ENCODE assay signal across 28 mouse cellular contexts in the genomic region with DNA sequence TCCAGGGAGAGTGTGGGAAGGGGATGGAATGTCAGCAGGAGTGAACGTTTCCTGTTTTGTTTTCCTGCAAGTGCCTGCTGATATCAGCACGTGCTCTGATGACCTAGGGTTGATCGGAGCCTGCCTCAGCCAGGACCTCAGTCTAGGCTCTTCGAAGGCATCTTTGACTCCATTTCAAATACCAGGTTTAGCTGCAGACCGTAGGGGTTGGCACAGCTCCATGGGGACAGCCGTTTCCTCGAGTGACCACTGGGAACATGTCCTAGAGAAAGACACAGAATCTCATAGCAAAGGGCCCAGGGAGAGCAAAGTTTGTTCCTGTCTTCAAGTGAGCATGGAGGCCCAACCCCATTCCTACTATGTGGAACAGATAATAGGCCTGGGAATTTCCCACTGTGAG.
A peak's percentile ranks its signal among the peaks of the same experiment; 100 is the strongest.
DNase-seq lines count a peak whose midpoint lies in the region; ATAC-seq and TF ChIP-seq lines count a peak whose summit lies in the region.
"Had no signal": no experiment of that assay in that cellular context is flagged by ENCODE, and none has a peak within 500 bp of the region (broad histone marks: within the 10 kb centered on the region; RNA-seq: fewer than 3 reads in every experiment).

No protein-coding gene starts in this region.

- TF ChIP-seq CTCF in gastrocnemius, adult 2 months (IDR thresholded peaks at IDR 0.05): no peak

- WGBS in midbrain, embryonic 11.5 days: 63% methylated on average over 7 of the region's 7 CpGs
- WGBS in midbrain, embryonic 15.5 days: 58% methylated on average over 7 of the region's 7 CpGs

- peak; percentile 22 for DNase-seq in gastrocnemius, adult 2 months
- no peak for DNase-seq in gastrocnemius, postnatal 36 days
- DNase-seq in kidney, postnatal 10 days: peak; percentile 37
- no peak for DNase-seq in kidney, adult 11 months
- DNase-seq in midbrain, embryonic 11.5 days (ENCODE audit: low spot score, missing footprints): peak; percentile 82
- DNase-seq in embryo, embryonic 9.5 days (ENCODE audit: extremely low spot score): peak; percentile 7
- DNase-seq: adrenal gland, adult 8-10 months; B cell, adult 2 months; cerebellum, adult 18-20 months; cerebellum, postnatal 36 days; heart, postnatal 36 days; layer of hippocampus, postnatal 36 days; liver, embryonic 13.5 days; lung, embryonic 14.5 days; midbrain, embryonic 14.5 days; thymus, adult 2 months; thymus, postnatal 4 days had no signal

- H3K27ac ChIP-seq in gastrocnemius, adult 2 months: no peak overlapping the region
- H3K27ac ChIP-seq in midbrain, embryonic 11.5 days (ENCODE audit: low read depth, low read length): no peak overlapping the region
- H3K27ac ChIP-seq in midbrain, embryonic 15.5 days: no peak overlapping the region
- H3K27ac ChIP-seq: embryonic facial prominence, embryonic 12.5 days; forebrain, embryonic 12.5 days; kidney, postnatal 0 days; liver, embryonic 13.5 days; stomach, embryonic 15.5 days had no signal

- peaks cover 7% of the 10 kb centered on the region; the same call in 1 of the 2 replicates for H3K4me1 ChIP-seq in midbrain, embryonic 11.5 days (ENCODE audit: control insufficient read depth, insufficient read depth, low read length)
- H3K4me1 ChIP-seq in midbrain, embryonic 15.5 days: peaks cover 5% of the 10 kb centered on the region; the same call in 1 of the 2 replicates
- H3K4me1 ChIP-seq: embryonic facial prominence, embryonic 12.5 days; forebrain, embryonic 12.5 days; liver, embryonic 13.5 days had no signal

- H3K9ac ChIP-seq in midbrain, embryonic 11.5 days (ENCODE audit: low read length): no peak overlapping the region
- no peak overlapping the region for H3K9ac ChIP-seq in midbrain, embryonic 15.5 days
- H3K9ac ChIP-seq: embryonic facial prominence, embryonic 12.5 days; forebrain, embryonic 12.5 days; liver, embryonic 13.5 days; lung, embryonic 14.5 days; stomach, embryonic 15.5 days had no signal

- H3K4me2 ChIP-seq in midbrain, embryonic 11.5 days: no peak overlapping the region
- no peak overlapping the region for H3K4me2 ChIP-seq in midbrain, embryonic 15.5 days
- H3K4me2 ChIP-seq: embryonic facial prominence, embryonic 12.5 days; forebrain, embryonic 12.5 days; liver, embryonic 13.5 days; lung, embryonic 14.5 days; stomach, embryonic 15.5 days had no signal

- no peak for ATAC-seq in midbrain, embryonic 11.5 days (ENCODE audit: low FRiP score)
- ATAC-seq in midbrain, embryonic 15.5 days (replicated peaks): no peak
- ATAC-seq: activated CD4-positive, CD25-positive, alpha-beta regulatory T cell, adult 4 months; hindbrain, embryonic 16.5 days; intestine, embryonic 16.5 days; Patski had no signal

- intact Hi-C loops in gastrocnemius, adult 2 months (cut with DNase I): loop anchor here (10.0 kb wide), 1 partner anchor 268 kb away; no protein-coding TSS in a partner anchor
- intact Hi-C loops in gastrocnemius, postnatal 36 days (cut with DNase I): loop anchor here (5.0 kb wide), 1 partner anchor 91 kb away; no protein-coding TSS in a partner anchor

- no peaks in the 10 kb centered on the region for H3K36me3 ChIP-seq in midbrain, embryonic 11.5 days (ENCODE audit: control insufficient read depth, insufficient read depth, low read length)
- no peaks in the 10 kb centered on the region for H3K36me3 ChIP-seq in midbrain, embryonic 15.5 days (replicated peaks)
- H3K36me3 ChIP-seq: embryonic facial prominence, embryonic 12.5 days; forebrain, embryonic 12.5 days; G1E; liver, embryonic 13.5 days; stomach, embryonic 15.5 days had no signal

- no peaks in the 10 kb centered on the region for H3K27me3 ChIP-seq in midbrain, embryonic 11.5 days (ENCODE audit: control insufficient read depth, insufficient read depth, low read length)
- H3K27me3 ChIP-seq in midbrain, embryonic 15.5 days (replicated peaks): no peaks in the 10 kb centered on the region
- H3K27me3 ChIP-seq: Patski had no signal

- no peak overlapping the region for H3K4me3 ChIP-seq in gastrocnemius, adult 2 months
- H3K4me3 ChIP-seq in midbrain, embryonic 11.5 days (ENCODE audit: low read depth, low read length): no peak overlapping the region
- no peak overlapping the region for H3K4me3 ChIP-seq in midbrain, embryonic 15.5 days
- H3K4me3 ChIP-seq: embryonic facial prominence, embryonic 12.5 days; forebrain, embryonic 12.5 days; liver, embryonic 13.5 days; myocyte; stomach, embryonic 15.5 days had no signal

- H3K9me3 ChIP-seq in midbrain, embryonic 11.5 days (ENCODE audit: control insufficient read depth, low read length): no peaks in the 10 kb centered on the region
- no peaks in the 10 kb centered on the region for H3K9me3 ChIP-seq in midbrain, embryonic 15.5 days
- H3K9me3 ChIP-seq: embryonic facial prominence, embryonic 12.5 days; forebrain, embryonic 12.5 days; G1E; liver, embryonic 13.5 days; stomach, embryonic 15.5 days had no signal

Comparison
In these comparisons a context has a peak if more than half of its experiments do, and no peak if none do; other contexts are left out.
1. DNase-seq: peak in gastrocnemius, adult 2 months (single experiment), kidney, postnatal 10 days (single experiment), midbrain, embryonic 11.5 days (single experiment) and embryo, embryonic 9.5 days (single experiment); none in gastrocnemius, postnatal 36 days (0 of 2) and kidney, adult 11 months (single experiment).